Mouse (Mus musculus) CH12.LX (cell line): ENCODE measurements at regions not wholly inside any gene's neighbourhood (a gene's known extent, or its start where the extent isn't known, plus 50 kb on each side); places are given as distances from the start of the nearest gene placed in this dataset.

ENCODE experiments used
- DNase-seq: peaks from one replicate; pipeline ENCODE4 v3.0.0-alpha.2; 2013; ENCODE audit errors: extremely low read depth
- H3K27ac ChIP-seq: 2 replicates; pipeline ENCODE4 v1.5.1; 2012; ENCODE audit warnings: low read depth, mild to moderate bottlenecking, control low read depth, moderate library complexity; ENCODE audit not compliant: insufficient read depth
- H3K27me3 ChIP-seq: replicated peaks from 2 replicates; pipeline ENCODE3; 2012; ENCODE audit warnings: inconsistent platforms
- H3K36me3 ChIP-seq, 2 experiments: replicated peaks in 1 of 2; 2 replicates each; pipeline versions ENCODE3 to v1.6.1; 2012; ENCODE audit warnings: inconsistent platforms in 1 of 2, low read length in 1 of 2, mild to moderate bottlenecking in 1 of 2, mixed read lengths in 1 of 2, moderate library complexity in 1 of 2; ENCODE audit not compliant: control insufficient read depth in 1 of 2, insufficient read depth in 1 of 2
- H3K4me1 ChIP-seq, 2 experiments: 2 replicates each; pipeline ENCODE4 v1.6.1; 2012; ENCODE audit warnings: inconsistent platforms in 1 of 2, moderate library complexity in 1 of 2; ENCODE audit not compliant: insufficient read depth in 2 of 2, control insufficient read depth in 1 of 2
- H3K4me2 ChIP-seq: 2 replicates; pipeline ENCODE4 v1.6.1; 2012; ENCODE audit warnings: low read depth, mild to moderate bottlenecking, control low read depth; ENCODE audit not compliant: poor library complexity, insufficient read depth, severe bottlenecking
- H3K4me3 ChIP-seq, 3 experiments: fragments of 150-350 bp in 1 of 3; sonication (generic) in 1 of 3; replicated peaks in 1 of 3; 2 replicates each; pipeline versions ENCODE3 to v1.5.1; 2011 to 2012; ENCODE audit warnings: low read depth in 2 of 3, low read length in 2 of 3, mild to moderate bottlenecking in 2 of 3, moderate library complexity in 2 of 3, control low read depth in 1 of 3, improper control_type of control experiment in 1 of 3, inconsistent platforms in 1 of 3, mixed read lengths in 1 of 3; ENCODE audit not compliant: poor library complexity in 1 of 3
- H3K79me2 ChIP-seq: replicated peaks from 2 replicates; pipeline ENCODE4 v1.6.1; 2012; ENCODE audit warnings: mild to moderate bottlenecking, moderate library complexity; ENCODE audit not compliant: control insufficient read depth, poor library complexity, insufficient read depth, severe bottlenecking; ENCODE audit errors: extremely low read depth
- H3K9ac ChIP-seq: 2 replicates; pipeline ENCODE4 v1.6.1; 2012; ENCODE audit warnings: low read depth, mild to moderate bottlenecking, control low read depth, moderate library complexity; ENCODE audit not compliant: insufficient read depth
- H3K9me3 ChIP-seq: replicated peaks from 2 replicates; pipeline ENCODE3; 2012; ENCODE audit warnings: low read length, inconsistent platforms, mixed read lengths
- ELF1 ChIP-seq: IDR thresholded peaks from 2 replicates; pipeline ENCODE4 v1.6.1; 2014; ENCODE audit warnings: low read depth, mild to moderate bottlenecking, inconsistent platforms, low read length, improper control_type of control experiment
- EP300 ChIP-seq: IDR thresholded peaks from 2 replicates; pipeline ENCODE4 v1.6.1; 2011; ENCODE audit warnings: low read length, improper control_type of control experiment
- GABPA ChIP-seq: IDR thresholded peaks from 2 replicates; pipeline ENCODE4 v1.6.1; 2012; ENCODE audit warnings: low read depth, low read length, improper control_type of control experiment, inconsistent platforms; ENCODE audit not compliant: insufficient replicate concordance
- IRF4 ChIP-seq: IDR thresholded peaks from 2 replicates; pipeline ENCODE4 v1.6.1; 2014; ENCODE audit warnings: low read depth, mild to moderate bottlenecking, inconsistent platforms, low read length, improper control_type of control experiment
- JUN ChIP-seq: IDR thresholded peaks from 2 replicates; pipeline ENCODE4 v1.6.1; 2011; ENCODE audit warnings: low read depth, mild to moderate bottlenecking, low read length, improper control_type of control experiment, moderate library complexity; ENCODE audit not compliant: insufficient read depth
- MAFK ChIP-seq: IDR thresholded peaks from 2 replicates; pipeline ENCODE4 v1.6.1; 2011; ENCODE audit warnings: low read length, improper control_type of control experiment; ENCODE audit not compliant: insufficient replicate concordance
- MXI1 ChIP-seq: IDR thresholded peaks from 2 replicates; pipeline ENCODE4 v1.6.1; 2011; ENCODE audit warnings: mild to moderate bottlenecking, low read depth, low read length, improper control_type of control experiment
- MYC ChIP-seq: IDR thresholded peaks from 2 replicates; pipeline ENCODE4 v1.6.1; 2011; ENCODE audit warnings: low read depth, mild to moderate bottlenecking, improper control_type of control experiment, low read length
- NELFE ChIP-seq: IDR thresholded peaks from 2 replicates; pipeline ENCODE4 v1.6.1; 2011; ENCODE audit warnings: low read depth, low read length, improper control_type of control experiment
- PAX5 ChIP-seq: IDR thresholded peaks from 2 replicates; pipeline ENCODE4 v1.6.1; 2012; ENCODE audit warnings: low read length, inconsistent platforms, mixed read lengths
- POLR2A ChIP-seq: IDR thresholded peaks from 2 replicates; pipeline ENCODE4 v1.6.1; 2011; ENCODE audit warnings: low read depth, mild to moderate bottlenecking, improper control_type of control experiment, low read length
- RAD21 ChIP-seq: IDR thresholded peaks from 2 replicates; pipeline ENCODE4 v1.6.1; 2011; ENCODE audit warnings: low read depth, mild to moderate bottlenecking, low read length, improper control_type of control experiment, moderate library complexity
- SIN3A ChIP-seq: IDR thresholded peaks from 2 replicates; pipeline ENCODE4 v1.6.1; 2012; ENCODE audit warnings: low read length, improper control_type of control experiment, inconsistent platforms
- TCF12 ChIP-seq: IDR thresholded peaks from 2 replicates; pipeline ENCODE4 v1.6.1; 2014; ENCODE audit warnings: low read depth, mild to moderate bottlenecking, inconsistent platforms, low read length, improper control_type of control experiment
- UBTF ChIP-seq: IDR thresholded peaks from 2 replicates; pipeline ENCODE4 v1.6.1; 2012; ENCODE audit warnings: low read depth, mild to moderate bottlenecking, inconsistent platforms, low read length, improper control_type of control experiment, moderate library complexity
- USF2 ChIP-seq: conservative IDR thresholded peaks from 2 replicates; pipeline ENCODE4 v1.6.1; 2011; ENCODE audit warnings: low read depth, low read length, improper control_type of control experiment
- ZKSCAN1 ChIP-seq: IDR thresholded peaks from 2 replicates; pipeline ENCODE4 v1.6.1; 2012; ENCODE audit warnings: low read depth, inconsistent platforms, low read length, improper control_type of control experiment, borderline replicate concordance
- ZMIZ1 ChIP-seq: IDR thresholded peaks from 2 replicates; pipeline ENCODE4 v1.6.1; 2012; ENCODE audit warnings: low read depth, mild to moderate bottlenecking, inconsistent platforms, low read length, improper control_type of control experiment
- dilution Hi-C: fragments of 300-500 bp; cut with MboI; formaldehyde crosslinking; loops from 2 replicates; pipeline ENCODE4 v1.14.3; 2020; ENCODE audit warnings: low sequenced_read_pairs; ENCODE audit not compliant: extremely low pct_unique_long_range_greater_than_20kb, extremely low pct_ligation_motif_present
- in situ Hi-C: fragments of 300-500 bp; cut with MboI; formaldehyde crosslinking; loops from 3 replicates; pipeline ENCODE4 v1.14.3; 2019; ENCODE audit warnings: low sequenced_read_pairs, low pct_ligation_motif_present, low pct_unique_long_range_greater_than_20kb, mixed read lengths

- no peaks in the 10 kb centered on the region for H3K36me3 ChIP-seq
- H3K4me1 ChIP-seq = no peaks in the 10 kb centered on the region
- H3K79me2 ChIP-seq = no peaks in the 10 kb centered on the region
- no peaks in the 10 kb centered on the region for H3K27me3 ChIP-seq
- no peak overlapping the region for H3K9ac ChIP-seq
- no peak overlapping the region for H3K4me2 ChIP-seq
- in situ Hi-C loops = no loop called here
- H3K27ac ChIP-seq = no peak overlapping the region
- H3K9me3 ChIP-seq = peaks cover 10% of the 10 kb centered on the region
- no peak for TF ChIP-seq POLR2A
- no peak for TF ChIP-seq USF2
- no peak for TF ChIP-seq ZKSCAN1
- TF ChIP-seq RAD21 = no peak
- TF ChIP-seq NELFE = no peak
- no peak for TF ChIP-seq MXI1
- TF ChIP-seq ELF1 = no peak
- no peak for TF ChIP-seq JUN
- TF ChIP-seq ZMIZ1 = no peak
- TF ChIP-seq EP300 = no peak
- no peak for TF ChIP-seq IRF4
- TF ChIP-seq MAFK = no peak
- TF ChIP-seq TCF12 = no peak
- dilution Hi-C loops = no loop called here
- H3K4me3 ChIP-seq = no peak overlapping the region
- no peak for DNase-seq
These were observed 969.6 kb downstream of the Efnb2 start for GRCm38 (mm10) chr8:7691355-7691996.

- H3K27ac ChIP-seq = no peak overlapping the region
- DNase-seq = no peak
- TF ChIP-seq PAX5 (no peak), GABPA (no peak), SIN3A (no peak), UBTF (no peak), MYC (no peak)
- H3K4me3 ChIP-seq = no peak overlapping the region
- no peaks in the 10 kb centered on the region for H3K79me2 ChIP-seq
- H3K36me3 ChIP-seq = no peaks in the 10 kb centered on the region
- H3K27me3 ChIP-seq = no peaks in the 10 kb centered on the region
- H3K4me1 ChIP-seq = no peaks in the 10 kb centered on the region
- H3K4me2 ChIP-seq = no peak overlapping the region
- H3K9ac ChIP-seq = no peak overlapping the region
- peaks cover 11% of the 10 kb centered on the region for H3K9me3 ChIP-seq
- in situ Hi-C loops (no loop called here), dilution Hi-C loops (no loop called here)
These were observed 1007.2 kb downstream of the Efnb2 start for GRCm38 (mm10) chr8:7653804-7654203.
